Mouse (Mus musculus) kidney, adult 2 months (tissue): ENCODE measurements around the gene Olfr1348. TPM values are rescaled to one million over a fixed set of nuclear protein-coding genes. Genes with fewer than 3 reads are reported as not detected.
"Not testable (repeated sequence)": the region's sequence is repeated elsewhere in the genome, so short reads cannot be mapped to it uniquely, and the experiment has no call there.

Experiments used
- DNase-seq: peaks from one replicate; pipeline ENCODE4 v3.0.0; 2021
- H3K27ac ChIP-seq: fragments of 200-500 bp; 2 replicates; pipeline ENCODE4 v1.5.1; 2012; ENCODE audit warnings: low read depth, low read length, control low read depth, inconsistent platforms; ENCODE audit not compliant: insufficient read depth
- H3K27me3 ChIP-seq: fragments of 200-500 bp; replicated peaks from 2 replicates; pipeline ENCODE4 v1.6.1; 2012; ENCODE audit warnings: mild to moderate bottlenecking, moderate library complexity, low read length, inconsistent platforms; ENCODE audit not compliant: control insufficient read depth, insufficient read depth
- H3K36me3 ChIP-seq: fragments of 200-500 bp; 2 replicates; pipeline ENCODE4 v1.6.1; 2012; ENCODE audit warnings: mild to moderate bottlenecking, moderate library complexity, low read length, inconsistent platforms; ENCODE audit not compliant: control insufficient read depth, insufficient read depth
- H3K4me1 ChIP-seq: fragments of 200-500 bp; 2 replicates; pipeline ENCODE4 v1.6.1; 2011; ENCODE audit warnings: low read length; ENCODE audit not compliant: control insufficient read depth, insufficient read depth
- H3K4me3 ChIP-seq: fragments of 200-500 bp; 2 replicates; pipeline ENCODE4 v1.5.1; 2011; ENCODE audit warnings: mild to moderate bottlenecking, low read depth, low read length, control low read depth; ENCODE audit not compliant: insufficient read depth
- CTCF ChIP-seq: fragments of 200-500 bp; conservative IDR thresholded peaks from 2 replicates; pipeline ENCODE4 v1.5.1; 2011; ENCODE audit warnings: low read depth, mild to moderate bottlenecking, control low read depth, low read length, moderate library complexity, mixed read lengths; ENCODE audit not compliant: insufficient read depth, insufficient read length
- POLR2A ChIP-seq: fragments of 200-500 bp; IDR thresholded peaks from one replicate; pipeline ENCODE4 v1.6.1; 2011; ENCODE audit warnings: low read depth, low read length, control low read depth
- WGBS: fragments of 180-500 bp; shearing (Covaris S2); methylation state at CpG from one replicate; pipeline ENCODE4 v1.1.7; 2018; 5-methylcytosine and 5-hydroxymethylcytosine counted together
- polyA plus RNA-seq: library from polyadenylated mRNA; depleted of rRNA; stranded (reverse); fragments of >200 nt; gene quantifications from 2 replicates; pipeline ENCODE4 v1.2.3, GENCODE M21; 2012; rRNA removed

Olfr1348 gene
- not detected in 2 replicates for polyA plus RNA-seq

DNA sequence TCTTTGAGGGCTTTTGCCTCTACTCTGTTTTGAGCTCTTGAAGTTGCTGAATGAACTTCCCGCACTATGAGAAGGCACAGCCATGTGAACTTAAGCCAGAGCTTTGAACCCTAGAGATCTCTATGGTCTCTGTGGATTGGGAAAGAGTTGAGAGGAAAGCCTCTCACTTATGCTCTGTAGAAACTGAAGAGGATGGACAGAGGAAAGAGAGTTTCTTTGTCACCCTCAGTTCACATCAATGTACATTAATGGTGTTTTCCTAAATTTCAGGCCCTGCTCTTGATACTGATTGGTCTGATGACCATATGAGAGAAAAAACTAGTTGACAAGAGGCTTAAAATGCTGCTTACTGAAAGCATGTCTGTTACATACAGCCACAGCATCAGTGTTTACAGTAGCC lies at the start of gene Olfr1348:
Gene Olfr1348, minus strand, starts transcription at position 101 of the 400 bp plus-strand sequence.
- no peak for TF ChIP-seq POLR2A
- TF ChIP-seq CTCF: no peak
- no peak for DNase-seq
- Histone ChIP-seq H3K4me1 (no peaks in the 10 kb centered on the region), H3K27me3 (no peaks in the 10 kb centered on the region), H3K27ac (no peak within 1 kb of the TSS), H3K36me3 (no peaks in the 10 kb centered on the region), H3K4me3 (no peak within 1 kb of the TSS)
- 89% methylated on average over 1 of the region's 1 CpGs for WGBS

DNA sequence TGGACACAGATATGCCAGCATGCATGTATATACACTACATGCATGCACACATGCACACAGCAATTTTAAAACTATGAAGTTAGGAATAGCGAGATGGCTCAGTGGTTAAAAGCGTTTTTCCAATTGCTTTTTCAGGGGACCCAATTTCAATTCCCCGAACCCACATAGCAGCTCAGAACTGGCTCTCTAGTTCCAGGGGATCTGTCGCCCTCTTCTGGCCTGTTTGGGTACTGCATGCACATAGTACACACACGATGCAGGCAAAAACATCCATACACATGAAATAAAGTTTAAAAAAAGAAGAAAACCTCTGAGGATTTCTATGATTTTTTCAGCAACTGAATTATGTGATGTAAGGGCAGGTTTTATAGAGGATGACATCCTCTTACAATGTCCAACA lies 17.6 kb upstream of the Olfr1348 start:
- Histone ChIP-seq H3K36me3 (no peaks in the 10 kb centered on the region), H3K4me1 (no peaks in the 10 kb centered on the region), H3K27ac (no peak overlapping the region), H3K4me3 (no peak overlapping the region), H3K27me3 (no peaks in the 10 kb centered on the region)
- TF ChIP-seq CTCF (peak; percentile 56), POLR2A (no peak)
- 67% methylated on average over 5 of the region's 5 CpGs for WGBS
- peak; percentile 19 for DNase-seq

DNA sequence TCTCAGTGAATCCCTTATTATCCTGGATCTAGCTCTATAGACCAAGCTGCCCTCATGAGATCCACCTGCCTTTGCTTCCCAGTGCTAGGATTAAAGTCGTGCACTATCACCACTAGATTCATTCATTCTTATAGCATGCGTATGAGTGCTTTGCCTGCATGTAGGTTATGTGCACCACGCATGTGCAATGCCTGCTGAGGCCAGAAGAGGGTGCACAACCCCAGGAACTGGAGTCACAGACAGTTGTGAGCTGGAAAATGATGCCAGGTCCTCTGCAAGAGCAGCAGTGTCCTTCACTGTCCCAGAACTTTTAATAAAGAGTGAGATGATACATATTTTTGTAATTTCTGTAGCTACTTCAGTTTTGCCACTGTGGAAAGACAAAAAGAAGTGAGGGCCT lies 16.5 kb upstream of the Olfr1348 start:
- H3K27me3 ChIP-seq: no peaks in the 10 kb centered on the region
- no peaks in the 10 kb centered on the region for H3K4me1 ChIP-seq
- WGBS: 60% methylated on average over 3 of the region's 3 CpGs
- no peaks in the 10 kb centered on the region for H3K36me3 ChIP-seq
- DNase-seq: no peak
- H3K27ac ChIP-seq: no peak overlapping the region
- no peak overlapping the region for H3K4me3 ChIP-seq
- TF ChIP-seq POLR2A (no peak), CTCF (no peak)

DNA sequence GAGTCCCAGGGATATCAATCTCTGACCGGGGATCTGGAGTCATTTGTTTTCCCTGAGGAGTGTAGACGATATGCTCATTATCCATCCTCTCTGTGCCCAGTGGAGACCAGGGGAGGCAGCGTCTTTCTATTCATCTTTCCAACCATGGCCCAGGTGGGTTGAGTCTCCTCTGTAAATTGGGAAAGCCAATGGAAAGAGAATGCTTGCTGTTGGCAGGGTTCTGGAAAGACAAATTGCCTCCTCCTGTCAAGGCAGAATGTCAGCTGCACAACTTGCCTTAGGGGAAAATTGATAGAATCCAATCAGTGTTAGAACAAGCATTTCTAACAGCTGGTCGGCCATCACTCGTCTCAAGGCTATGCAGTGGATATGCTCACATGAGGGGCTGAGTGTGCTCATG lies 14.3 kb upstream of the Olfr1348 start, which contains the start of gene Olfr1349:
Gene Olfr1349, minus strand, starts transcription at position 101 of the 400 bp plus-strand sequence.
- Histone ChIP-seq H3K4me1 (no peaks in the 10 kb centered on the region), H3K36me3 (no peaks in the 10 kb centered on the region), H3K4me3 (no peak within 1 kb of the TSS), H3K27ac (no peak within 1 kb of the TSS), H3K27me3 (no peaks in the 10 kb centered on the region)
- TF ChIP-seq POLR2A (no peak), CTCF (no peak)
- 83% methylated on average over 5 of the region's 5 CpGs for WGBS
- no peak for DNase-seq

DNA sequence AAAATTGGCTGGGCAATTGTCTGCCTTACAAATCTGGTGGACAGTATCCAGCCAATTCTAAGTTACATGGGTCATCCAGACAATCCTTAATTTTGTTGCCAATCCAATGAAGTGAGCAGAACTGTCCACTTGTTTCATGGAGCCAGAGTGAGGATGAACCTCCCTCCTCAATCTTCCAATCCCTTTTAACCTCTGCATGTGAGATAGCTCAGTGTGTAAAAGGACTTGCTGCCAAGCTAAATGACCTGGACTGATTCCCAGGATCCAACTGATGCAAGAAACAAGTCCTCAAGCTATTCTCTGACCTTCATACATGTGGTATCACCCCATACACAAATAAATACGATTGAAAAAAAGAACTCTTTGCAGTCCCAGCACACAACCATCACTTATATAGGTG lies 13.1 kb upstream of the Olfr1348 start:
- Histone ChIP-seq H3K27me3 (no peaks in the 10 kb centered on the region), H3K36me3 (no peaks in the 10 kb centered on the region), H3K4me1 (no peaks in the 10 kb centered on the region), H3K4me3 (no peak overlapping the region), H3K27ac (no peak overlapping the region)
- WGBS: 27% methylated on average over 1 of the region's 1 CpGs
- no peak for DNase-seq
- TF ChIP-seq POLR2A (no peak), CTCF (no peak)

DNA sequence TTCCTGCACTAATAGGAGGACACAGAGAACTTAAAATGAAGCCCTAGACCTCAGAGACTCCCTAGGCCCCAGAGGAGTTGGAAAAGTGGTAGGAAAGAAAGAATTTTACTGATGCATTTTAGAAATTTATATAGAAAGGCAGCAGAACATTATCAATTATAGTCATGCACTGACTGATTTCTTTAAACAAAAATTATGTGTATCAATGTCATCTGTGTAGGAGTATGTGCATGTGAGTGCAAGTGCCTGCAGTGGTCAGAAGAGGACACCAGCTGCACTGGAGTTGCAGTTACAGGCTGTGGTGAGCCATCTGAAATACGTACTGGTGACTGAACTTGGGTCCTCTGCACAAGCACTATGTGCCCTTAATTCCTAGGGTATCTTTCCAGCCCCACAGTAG lies 8.9 kb downstream of the Olfr1348 start, which contains the start of gene Olfr1347:
Gene Olfr1347, minus strand, starts transcription at position 101 of the 400 bp plus-strand sequence.
- no peak for DNase-seq
- Histone ChIP-seq H3K4me3 (no peak within 1 kb of the TSS), H3K27me3 (no peaks in the 10 kb centered on the region), H3K27ac (no peak within 1 kb of the TSS), H3K36me3 (no peaks in the 10 kb centered on the region), H3K4me1 (no peaks in the 10 kb centered on the region)
- WGBS: 51% methylated on average over 1 of the region's 1 CpGs
- no peak for TF ChIP-seq POLR2A
- TF ChIP-seq CTCF: no peak

DNA sequence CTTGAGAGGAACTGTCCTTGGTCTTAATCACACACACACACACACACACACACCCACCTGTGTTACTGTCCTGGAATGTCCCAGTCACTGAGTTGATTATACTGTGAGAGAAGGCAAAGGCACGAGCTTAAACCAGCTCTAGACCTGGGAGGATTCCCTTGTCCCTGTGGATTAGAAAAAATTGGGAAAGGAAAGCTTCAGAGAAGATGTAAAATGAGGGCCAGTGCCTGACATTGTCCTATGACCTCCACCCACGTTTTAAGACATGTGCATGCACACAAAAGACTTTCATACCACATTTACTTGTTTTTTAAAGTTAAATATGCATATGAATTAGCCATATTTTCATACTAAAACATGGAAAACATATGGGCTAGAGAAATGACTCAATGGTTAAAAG lies 21.7 kb downstream of the Olfr1348 start, which contains the start of gene Olfr5:
Gene Olfr5, minus strand, starts transcription at position 101 of the 400 bp plus-strand sequence.
- Histone ChIP-seq H3K27ac (no peak within 1 kb of the TSS), H3K27me3 (no peaks in the 10 kb centered on the region), H3K36me3 (no peaks in the 10 kb centered on the region), H3K4me3 (no peak within 1 kb of the TSS), H3K4me1 (no peaks in the 10 kb centered on the region)
- DNase-seq: no peak
- WGBS: 22% methylated on average over 2 of the region's 2 CpGs
- TF ChIP-seq CTCF: no peak
- TF ChIP-seq POLR2A: no peak

DNA sequence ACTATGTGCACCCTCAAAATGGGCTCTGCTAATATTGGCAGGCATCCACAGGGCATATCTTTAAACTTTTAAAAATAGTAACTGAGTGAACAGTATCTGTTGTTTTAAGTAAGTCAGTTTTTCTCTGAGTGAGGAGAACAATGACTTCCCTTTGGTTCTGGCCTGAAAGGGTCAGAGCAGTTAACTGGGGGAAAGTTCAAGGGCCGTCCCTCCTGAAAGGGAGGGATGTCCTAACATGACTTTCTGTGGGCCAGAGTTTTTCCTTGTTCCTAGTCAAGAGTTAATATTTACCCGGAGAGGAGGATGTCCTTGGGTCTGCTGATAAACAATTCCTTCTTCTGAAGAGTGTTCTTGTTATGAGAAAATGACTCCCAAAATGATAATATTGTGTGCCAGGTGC lies 30.9 kb downstream of the Olfr1348 start:
- WGBS: 56% methylated on average over 2 of the region's 2 CpGs

More for the DNA sequence above, 30.9 kb downstream of the Olfr1348 start:
- not testable (repeated sequence) for H3K4me1 ChIP-seq, H3K27ac ChIP-seq, H3K4me3 ChIP-seq, H3K27me3 ChIP-seq, H3K36me3 ChIP-seq
- DNase-seq: peak; percentile 73
